Mouse (Mus musculus): ENCODE results near the gene Eri3.

GRCm38 (mm10) chr4:117556372-117556771, 6.2 kb downstream of the Eri3 start:
- TF ChIP-seq POLR2A (IDR thresholded peaks at IDR 0.05; ENCODE audit: insufficient read depth, low read depth, low read length) (no peak), CTCF (IDR thresholded peaks at IDR 0.05; ENCODE audit: insufficient read depth, low read depth, low read length) (no peak)
